Mouse (Mus musculus) lung, postnatal 0 days (tissue): ENCODE results near the gene F930015N05Rik.

ENCODE experiments used
- CTCF ChIP-seq: IDR thresholded peaks from 2 replicates; pipeline ENCODE4 v1.5.1; 2016; ENCODE audit warnings: antibody characterized with exemption, mild to moderate bottlenecking
- EP300 ChIP-seq: IDR thresholded peaks from 2 replicates; pipeline ENCODE4 v1.6.1; 2016; ENCODE audit warnings: antibody characterized with exemption, mild to moderate bottlenecking, control low read depth

DNA sequence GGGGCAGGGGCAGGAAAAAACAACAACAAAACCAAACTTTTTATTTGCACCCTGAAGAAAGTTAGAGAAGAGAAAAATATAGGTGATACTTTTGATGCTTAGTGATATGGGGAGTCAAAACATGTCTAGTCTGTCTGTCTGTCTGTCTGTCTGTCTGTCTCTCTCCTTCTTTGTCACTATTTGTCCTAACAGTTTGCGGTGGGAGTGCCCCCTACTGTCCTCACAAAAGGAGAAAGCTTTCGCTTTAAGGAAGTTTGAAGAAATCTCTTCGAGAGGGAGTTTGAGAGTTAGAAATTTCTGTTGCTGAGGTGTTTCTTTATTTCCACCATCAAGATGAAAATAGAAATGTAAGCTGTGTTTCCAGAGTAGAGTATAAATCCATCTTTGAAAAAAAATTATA is 2.5 kb upstream of the F930015N05Rik start:
- TF ChIP-seq EP300 (no peak), CTCF (peak; percentile 39)
